Mouse (Mus musculus) frontal cortex, postnatal 25 days (tissue): ENCODE data around the gene Cby3.
A peak's percentile ranks its signal among the peaks of the same experiment; 100 is the strongest.
"Not testable (repeated sequence)": the region's sequence is repeated elsewhere in the genome, so short reads cannot be mapped to it uniquely, and the experiment has no call there.

Experiments used
- DNase-seq, 2 experiments: peaks; one replicate each; pipeline ENCODE4 v3.0.0; 2022; ENCODE audit warnings: low spot score in 2 of 2

The Cby3 gene

GRCm38 (mm10) chr11:50354162-50354561 lies at the start of gene Cby3:
Gene Cby3 (plus strand): TSS chr11:50354462.
- DNase-seq = no peak

- no peak for DNase-seq
These were observed 41.5 kb upstream of the Cby3 start for GRCm38 (mm10) chr11:50312803-50313202.

GRCm38 (mm10) chr11:50319343-50319742 lies 34.9 kb upstream of the Cby3 start:
- not testable (repeated sequence) for DNase-seq

- DNase-seq = no peak
These were observed 33.0 kb upstream of the Cby3 start for GRCm38 (mm10) chr11:50321239-50321638.

- no peak for DNase-seq
These were observed 31.9 kb upstream of the Cby3 start for GRCm38 (mm10) chr11:50322345-50322744.

GRCm38 (mm10) chr11:50323843-50324242 lies 30.4 kb upstream of the Cby3 start:
- DNase-seq = no peak

- no peak for DNase-seq
These were observed 29.4 kb upstream of the Cby3 start for GRCm38 (mm10) chr11:50324751-50325471.

GRCm38 (mm10) chr11:50325496-50326301 lies 28.6 kb upstream of the Cby3 start, which contains the start of gene Canx:
Gene Canx (minus strand): TSS chr11:50325673.
- peak; percentile 98 for DNase-seq

- no peak for DNase-seq
These were observed 27.8 kb upstream of the Cby3 start for GRCm38 (mm10) chr11:50326302-50326966.

GRCm38 (mm10) chr11:50328075-50328625 lies 26.1 kb upstream of the Cby3 start:
- no peak for DNase-seq

GRCm38 (mm10) chr11:50329378-50329777 lies 24.9 kb upstream of the Cby3 start:
- no peak for DNase-seq

- DNase-seq = no peak
These were observed 21.1 kb upstream of the Cby3 start for GRCm38 (mm10) chr11:50333181-50333580.

- DNase-seq = no peak
These were observed 18.1 kb upstream of the Cby3 start for GRCm38 (mm10) chr11:50336126-50336525.

GRCm38 (mm10) chr11:50336891-50337290 lies 17.4 kb upstream of the Cby3 start:
- no peak for DNase-seq

GRCm38 (mm10) chr11:50345486-50345885 lies 8.8 kb upstream of the Cby3 start:
- no peak for DNase-seq

GRCm38 (mm10) chr11:50346256-50347032 lies 7.8 kb upstream of the Cby3 start:
- no peak for DNase-seq

GRCm38 (mm10) chr11:50352177-50352576 lies 2.1 kb upstream of the Cby3 start:
- DNase-seq = no peak

- no peak for DNase-seq
These were observed 589 bp downstream of the Cby3 start for GRCm38 (mm10) chr11:50354851-50355250.

GRCm38 (mm10) chr11:50355395-50355794 lies 1.1 kb downstream of the Cby3 start:
- no peak for DNase-seq

GRCm38 (mm10) chr11:50358950-50359861 lies 4.9 kb downstream of the Cby3 start:
- peak; percentile 40 to 44 for DNase-seq
